In genomic region chr15:79262375-79262774, GRCm38 (mm10) we compare ENCODE assay signal across 8 mouse cellular contexts. TPM values are rescaled to one million over a fixed set of nuclear protein-coding genes. Genes with fewer than 3 reads are reported as not detected.
DNase-seq lines count a peak whose midpoint lies in the region; ATAC-seq and TF ChIP-seq lines count a peak whose summit lies in the region.

No protein-coding gene starts in this region.

- no peak overlapping the region for H3K4me3 ChIP-seq in hindbrain, postnatal 0 days (ENCODE audit: low read length)
- H3K4me3 ChIP-seq in midbrain, embryonic 16.5 days (ENCODE audit: low read depth, low read length), result no peak overlapping the region; the same call in 1 of the 2 replicates

- H3K9me3 ChIP-seq in hindbrain, postnatal 0 days (ENCODE audit: low read length), result no peaks in the 10 kb centered on the region
- no peaks in the 10 kb centered on the region for H3K9me3 ChIP-seq in midbrain, embryonic 16.5 days (replicated peaks; ENCODE audit: control insufficient read depth, low read length, poor library complexity, severe bottlenecking)

- DNase-seq in kidney, adult 18-20 months, result peak; percentile 35
- DNase-seq in kidney, adult 8-10 months, result no peak
- DNase-seq in embryo, embryonic 11 days, result peak; percentile 79
- DNase-seq in hindbrain, postnatal 0 days (ENCODE audit: low spot score), result peak; percentile 67
- no peak for DNase-seq in urinary bladder, postnatal 25 days (ENCODE audit: low spot score)
- no peak for DNase-seq in Muller cell, postnatal 12 days (ENCODE audit: inconsistent ontology term)
- no peak for DNase-seq in left cerebral cortex, postnatal 36 days (ENCODE audit: low spot score in 2 of 2)

- H3K27ac ChIP-seq in hindbrain, postnatal 0 days, result no peak overlapping the region
- no peak overlapping the region for H3K27ac ChIP-seq in midbrain, embryonic 16.5 days (ENCODE audit: low read length)

- H3K4me2 ChIP-seq in hindbrain, postnatal 0 days (ENCODE audit: low read depth, low read length), result peak overlapping the region; percentile 98; the same call in 1 of the 2 replicates
- peak overlapping the region; percentile 98 for H3K4me2 ChIP-seq in midbrain, embryonic 16.5 days (ENCODE audit: low read length)

- WGBS in hindbrain, postnatal 0 days, result 22% methylated on average over 13 of the region's 13 CpGs
- WGBS in midbrain, embryonic 16.5 days, result 21% methylated on average over 13 of the region's 13 CpGs

- intact Hi-C loops in left cerebral cortex, postnatal 36 days (cut with DNase I), result no loop called here

- peaks cover 7% of the 10 kb centered on the region for H3K27me3 ChIP-seq in hindbrain, postnatal 0 days (ENCODE audit: insufficient read depth, low read length)
- H3K27me3 ChIP-seq in midbrain, embryonic 16.5 days (ENCODE audit: control insufficient read depth, insufficient read depth, low read depth, low read length), result peaks cover 24% of the 10 kb centered on the region

- H3K36me3 ChIP-seq in hindbrain, postnatal 0 days (ENCODE audit: insufficient read depth, low read length), result no peaks in the 10 kb centered on the region
- no peaks in the 10 kb centered on the region for H3K36me3 ChIP-seq in midbrain, embryonic 16.5 days (ENCODE audit: control insufficient read depth, insufficient read depth, low read length)

- H3K9ac ChIP-seq in hindbrain, postnatal 0 days (replicated peaks; ENCODE audit: low read length), result no peak overlapping the region
- no peak overlapping the region for H3K9ac ChIP-seq in midbrain, embryonic 16.5 days (ENCODE audit: low read depth, low read length)

- no peak for ATAC-seq in hindbrain, postnatal 0 days
- ATAC-seq in midbrain, embryonic 16.5 days, result no peak

- peak; percentile 58 for TF ChIP-seq CTCF in hindbrain, postnatal 0 days (IDR thresholded peaks at IDR 0.05; ENCODE audit: low read depth)

- peaks cover 12% of the 10 kb centered on the region; the same call in 1 of the 2 replicates for H3K4me1 ChIP-seq in hindbrain, postnatal 0 days (ENCODE audit: insufficient read depth, low read length)
- H3K4me1 ChIP-seq in midbrain, embryonic 16.5 days (ENCODE audit: control insufficient read depth, insufficient read depth, low read length), result peaks cover 10% of the 10 kb centered on the region

RNA-seq across cellular contexts. Expression of gene Slc16a8, which starts 7.8 kb away (rescaled TPM):
- total RNA-seq in hindbrain, postnatal 0 days (2014; rRNA removed), result 1.0 and 2.0 TPM in 2 replicates
- 3.1 and 3.7 TPM in 2 replicates for polyA plus RNA-seq in hindbrain, postnatal 0 days (2015; fragmentation: Nextera tagmentation; extraction: Ambion mirVana)
- 0.40 and 0.61 TPM in 2 replicates for polyA plus RNA-seq in midbrain, embryonic 16.5 days (2015; fragmentation: Nextera tagmentation; extraction: Ambion mirVana)
- under 1 TPM in 1 of 2 experiments, not detected in 1; 0.17 TPM for total RNA-seq in left cerebral cortex, postnatal 36 days (2021)

RNA-seq across cellular contexts. Expression of gene Baiap2l2, which starts 23.0 kb away (rescaled TPM):
- 1.7 and 2.3 TPM in 2 replicates for total RNA-seq in hindbrain, postnatal 0 days (2014; rRNA removed)
- polyA plus RNA-seq in hindbrain, postnatal 0 days (2015; fragmentation: Nextera tagmentation; extraction: Ambion mirVana), result 6.5 and 6.8 TPM in 2 replicates
- polyA plus RNA-seq in midbrain, embryonic 16.5 days (2015; fragmentation: Nextera tagmentation; extraction: Ambion mirVana), result 1.3 and 3.6 TPM in 2 replicates
- 1 to 10 TPM; 3.5 to 4.5 TPM for total RNA-seq in left cerebral cortex, postnatal 36 days (2021)

RNA-seq across cellular contexts. Expression of gene Gm49486, which starts 33.2 kb away (rescaled TPM):
- total RNA-seq in hindbrain, postnatal 0 days (2014; rRNA removed), result 0.61 and 1.7 TPM in 2 replicates
- polyA plus RNA-seq in hindbrain, postnatal 0 days (2015; fragmentation: Nextera tagmentation; extraction: Ambion mirVana), result 1.5 and 2.1 TPM in 2 replicates
- 0.47 and 1.3 TPM in 2 replicates for polyA plus RNA-seq in midbrain, embryonic 16.5 days (2015; fragmentation: Nextera tagmentation; extraction: Ambion mirVana)
- 1 to 10 TPM in 1 of 2 experiments, under 1 TPM in 1; 0.20 to 1.2 TPM for total RNA-seq in left cerebral cortex, postnatal 36 days (2021)

RNA-seq across cellular contexts. Expression of gene Pick1, which starts 33.4 kb away (rescaled TPM):
- total RNA-seq in hindbrain, postnatal 0 days (2014; rRNA removed), result 59.4 and 68.0 TPM in 2 replicates
- polyA plus RNA-seq in hindbrain, postnatal 0 days (2015; fragmentation: Nextera tagmentation; extraction: Ambion mirVana), result 67.7 and 70.0 TPM in 2 replicates
- polyA plus RNA-seq in midbrain, embryonic 16.5 days (2015; fragmentation: Nextera tagmentation; extraction: Ambion mirVana), result 109 and 110 TPM in 2 replicates
- total RNA-seq in left cerebral cortex, postnatal 36 days (2021), result 10 to 100 TPM; 48.9 to 50.4 TPM

Comparison
In these comparisons a context has a peak if more than half of its experiments do, and no peak if none do; other contexts are left out.
1. DNase-seq: peak in kidney, adult 18-20 months (single experiment), embryo, embryonic 11 days (single experiment) and hindbrain, postnatal 0 days (single experiment); none in kidney, adult 8-10 months (0 of 2), urinary bladder, postnatal 25 days (single experiment), Muller cell, postnatal 12 days (single experiment) and left cerebral cortex, postnatal 36 days (0 of 2).